Mouse (Mus musculus): Measurements from ENCODE around the gene Tmod3. TPM values are rescaled to one million over a fixed set of nuclear protein-coding genes. Genes with fewer than 3 reads are reported as not detected.
"Not testable (repeated sequence)": the region's sequence is repeated elsewhere in the genome, so short reads cannot be mapped to it uniquely, and the experiment has no call there.

Tmod3 gene
- polyA plus RNA-seq, 1 experiment from 2014 or later = 98.6 TPM

DNA sequence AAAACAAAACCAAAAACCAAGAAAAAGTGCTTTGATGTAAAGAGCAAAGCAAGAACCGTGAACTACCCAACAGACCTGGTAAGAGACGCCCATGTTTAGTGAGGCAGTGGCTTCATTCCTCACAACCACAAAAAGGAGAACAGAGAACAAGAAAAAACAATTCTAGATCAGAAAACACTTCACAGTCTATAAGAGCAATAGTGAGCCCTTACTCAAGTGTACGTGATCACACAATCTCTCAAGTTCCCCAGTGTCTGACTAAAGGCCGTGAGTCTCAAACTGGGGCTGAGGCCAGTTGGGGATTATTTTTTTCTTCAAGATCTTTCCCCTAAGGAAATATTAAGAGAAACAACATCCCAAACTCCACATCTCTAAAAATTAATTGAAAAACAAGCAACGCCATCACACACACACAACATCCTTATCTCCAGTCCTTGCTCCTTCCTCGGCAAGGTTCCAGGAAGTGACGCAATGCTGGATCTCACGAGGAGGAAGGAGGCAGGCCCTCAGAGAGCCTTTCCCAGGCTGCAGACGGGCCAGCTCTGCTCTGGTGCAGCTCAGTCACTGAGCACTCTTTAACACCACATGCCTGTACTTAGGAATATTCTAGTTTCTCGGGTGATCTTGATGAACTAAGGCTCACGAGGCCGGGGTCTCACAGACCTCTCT lies 12.4 kb downstream of the Tmod3 start:
- ATAC-seq = peak; percentile 74
- H3K27ac ChIP-seq = 0 out of 2 replicates have a peak overlapping the region, but pooled peaks have one; percentile 10
- peaks cover 6% of the 10 kb centered on the region; the same call in 1 of the 2 replicates for H3K4me1 ChIP-seq (replicated peaks)
- H3K9me3 ChIP-seq = no peaks in the 10 kb centered on the region
- H3K9ac ChIP-seq = no peak overlapping the region
- 62% methylated on average over 12 of the region's 12 CpGs for WGBS
- H3K27me3 ChIP-seq (replicated peaks) = no peaks in the 10 kb centered on the region
- H3K36me3 ChIP-seq = no peaks in the 10 kb centered on the region
- no peak overlapping the region for H3K4me3 ChIP-seq (replicated peaks)
- H3K4me2 ChIP-seq (replicated peaks) = no peak overlapping the region

DNA sequence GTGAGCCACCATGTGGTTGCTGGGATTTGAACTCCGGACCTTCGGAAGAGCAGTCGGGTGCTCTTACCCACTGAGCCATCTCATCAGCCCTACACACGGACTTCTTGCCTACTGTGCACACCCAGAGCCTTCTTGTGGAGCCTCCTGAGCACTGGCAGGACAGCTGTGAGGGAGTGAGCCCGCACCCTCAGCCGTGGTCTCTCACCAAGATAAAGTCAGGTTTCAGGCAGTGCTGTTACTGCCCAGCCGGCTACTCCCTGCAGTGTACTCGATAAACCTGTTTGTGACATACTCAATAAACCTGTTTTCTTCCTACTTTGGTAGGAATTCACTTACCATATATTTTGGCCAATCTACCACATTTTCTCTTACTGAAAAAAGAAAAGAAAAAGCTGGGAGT lies 13.9 kb downstream of the Tmod3 start:
- Histone ChIP-seq H3K4me2 (replicated peaks) (no peak overlapping the region), H3K27ac (no peak overlapping the region), H3K9ac (no peak overlapping the region), H3K4me3 (replicated peaks) (no peak overlapping the region), H3K4me1 (replicated peaks) (peaks cover 9% of the 10 kb centered on the region; the same call in 1 of the 2 replicates), H3K27me3 (replicated peaks) (no peaks in the 10 kb centered on the region), H3K36me3 (no peaks in the 10 kb centered on the region), H3K9me3 (no peaks in the 10 kb centered on the region)
- WGBS = 78% methylated on average over 8 of the region's 8 CpGs
- ATAC-seq = 0 out of 2 replicates have a peak, but pooled peaks have one; percentile 44

DNA sequence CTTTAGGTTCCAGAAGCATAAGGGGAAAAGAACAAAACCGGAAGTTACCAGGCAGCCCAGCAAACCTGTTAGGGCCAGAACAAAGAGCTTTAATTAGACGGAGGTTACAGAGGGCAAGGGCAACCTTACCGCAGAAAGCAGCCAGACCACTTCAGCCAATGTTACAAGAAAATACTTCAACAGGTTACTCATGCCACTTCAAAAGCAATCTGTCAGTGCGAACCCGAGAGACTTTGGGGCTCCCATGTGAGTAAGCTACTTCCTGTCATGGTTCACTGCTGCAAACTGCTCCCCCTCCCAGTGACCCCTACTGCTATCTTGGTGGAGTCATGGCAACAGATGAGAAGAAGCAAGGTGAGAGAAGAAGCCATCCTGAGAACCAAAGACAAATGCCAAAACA lies 18.0 kb downstream of the Tmod3 start:
- no peak overlapping the region for H3K4me3 ChIP-seq (replicated peaks)
- H3K4me1 ChIP-seq (replicated peaks) = peaks cover 3% of the 10 kb centered on the region; the same call in 1 of the 2 replicates
- H3K4me2 ChIP-seq (replicated peaks) = no peak overlapping the region
- 17% methylated on average over 5 of the region's 5 CpGs for WGBS
- H3K27ac ChIP-seq = 0 out of 2 replicates have a peak overlapping the region, but pooled peaks have one; percentile 38
- no peaks in the 10 kb centered on the region for H3K27me3 ChIP-seq (replicated peaks)
- H3K9me3 ChIP-seq = no peaks in the 10 kb centered on the region
- no peaks in the 10 kb centered on the region for H3K36me3 ChIP-seq
- no peak overlapping the region for H3K9ac ChIP-seq
- ATAC-seq = 0 out of 2 replicates have a peak, but pooled peaks have one; percentile 28

DNA sequence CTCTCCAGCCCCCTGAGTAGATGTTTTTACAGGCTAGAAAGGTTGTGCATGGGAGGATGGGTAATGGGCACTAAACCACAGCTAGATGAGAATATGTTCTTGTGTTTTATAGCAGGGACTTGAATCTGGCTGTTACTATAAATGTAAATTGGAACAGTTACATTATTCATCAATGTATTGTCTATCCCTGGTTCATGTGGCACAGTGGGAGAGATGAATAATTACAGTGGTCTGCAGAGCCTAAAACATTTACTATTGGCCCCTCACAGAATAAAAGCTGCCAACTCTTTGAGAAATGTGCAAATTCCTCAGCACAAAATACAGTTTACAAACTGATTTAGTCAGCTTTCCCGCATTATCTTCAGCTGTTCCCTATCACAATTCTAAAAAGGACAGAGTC lies 23.0 kb downstream of the Tmod3 start:
- Histone ChIP-seq H3K9me3 (no peaks in the 10 kb centered on the region), H3K4me2 (replicated peaks) (no peak overlapping the region), H3K9ac (no peak overlapping the region), H3K36me3 (0 out of 2 replicates have a peak, but pooled peaks cover 2% of the 10 kb centered on the region), H3K27ac (no peak overlapping the region), H3K4me3 (replicated peaks) (no peak overlapping the region), H3K4me1 (replicated peaks) (no peaks in the 10 kb centered on the region), H3K27me3 (replicated peaks) (no peaks in the 10 kb centered on the region)
- WGBS = 57% methylated on average over 1 of the region's 1 CpGs
- no peak for ATAC-seq

DNA sequence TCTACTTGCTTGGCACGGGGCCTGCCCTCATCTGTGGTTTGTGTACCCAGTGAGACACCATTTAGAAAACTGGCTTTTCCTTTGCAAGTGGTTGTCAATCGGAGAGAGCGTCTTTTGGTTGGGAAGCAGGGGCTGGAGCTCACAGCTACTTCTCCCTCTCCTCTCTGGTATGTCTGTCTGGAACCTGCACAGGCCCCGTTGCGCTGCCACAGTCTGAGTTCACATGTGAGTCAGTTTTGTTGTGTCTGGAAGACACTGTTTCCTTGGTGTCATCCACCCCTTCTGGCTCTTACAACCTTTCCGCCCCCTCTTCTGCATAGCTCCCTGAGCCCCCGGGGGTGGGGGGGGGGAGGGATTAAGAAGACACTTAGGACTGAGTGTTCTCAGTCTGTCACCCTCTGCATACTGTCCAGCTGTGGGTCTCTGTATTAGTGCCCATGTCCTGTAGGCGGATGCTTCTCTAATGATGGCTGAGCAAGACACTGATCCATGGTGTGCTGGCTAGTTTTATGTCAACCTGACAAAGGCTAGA lies 25.0 kb downstream of the Tmod3 start:
- Histone ChIP-seq H3K27ac (no peak overlapping the region), H3K9me3 (no peaks in the 10 kb centered on the region), H3K36me3 (0 out of 2 replicates have a peak, but pooled peaks cover 2% of the 10 kb centered on the region), H3K27me3 (replicated peaks) (no peaks in the 10 kb centered on the region), H3K4me2 (replicated peaks) (no peak overlapping the region), H3K4me3 (replicated peaks) (no peak overlapping the region), H3K9ac (no peak overlapping the region), H3K4me1 (replicated peaks) (no peaks in the 10 kb centered on the region)
- no peak for ATAC-seq
- WGBS = 93% methylated on average over 8 of the region's 8 CpGs

- H3K4me2 ChIP-seq (replicated peaks); ATAC-seq; H3K36me3 ChIP-seq; H3K9ac ChIP-seq; H3K9me3 ChIP-seq; H3K27me3 ChIP-seq (replicated peaks); H3K27ac ChIP-seq; H3K4me3 ChIP-seq (replicated peaks); H3K4me1 ChIP-seq (replicated peaks): not testable (repeated sequence)
- whole genome bisulfite sequencing = 75% methylated on average over 9 of the region's 9 CpGs
These were observed 26.5 kb downstream of the Tmod3 start for GRCm38 (mm10) chr9:75532989-75533388.

- ATAC-seq = no peak
- Histone ChIP-seq H3K27me3 (replicated peaks) (no peaks in the 10 kb centered on the region), H3K4me2 (replicated peaks) (no peak overlapping the region), H3K4me1 (replicated peaks) (no peaks in the 10 kb centered on the region), H3K4me3 (replicated peaks) (no peak overlapping the region), H3K27ac (no peak overlapping the region), H3K9ac (no peak overlapping the region), H3K36me3 (peaks cover 2% of the 10 kb centered on the region; the same call in 1 of the 2 replicates), H3K9me3 (no peaks in the 10 kb centered on the region)
- 91% methylated on average over 7 of the region's 7 CpGs for WGBS
These were observed 27.0 kb downstream of the Tmod3 start for GRCm38 (mm10) chr9:75532461-75532860.

GRCm38 (mm10) chr9:75529358-75529757 lies 30.1 kb downstream of the Tmod3 start:
- Histone ChIP-seq H3K4me1 (replicated peaks) (no peaks in the 10 kb centered on the region), H3K4me3 (replicated peaks) (no peak overlapping the region), H3K27me3 (replicated peaks) (no peaks in the 10 kb centered on the region), H3K27ac (no peak overlapping the region), H3K4me2 (replicated peaks) (no peak overlapping the region), H3K9me3 (no peaks in the 10 kb centered on the region), H3K9ac (no peak overlapping the region), H3K36me3 (peaks cover under 1% of the 10 kb centered on the region; the same call in 1 of the 2 replicates)
- ATAC-seq = no peak
- WGBS = 81% methylated on average over 5 of the region's 5 CpGs

DNA sequence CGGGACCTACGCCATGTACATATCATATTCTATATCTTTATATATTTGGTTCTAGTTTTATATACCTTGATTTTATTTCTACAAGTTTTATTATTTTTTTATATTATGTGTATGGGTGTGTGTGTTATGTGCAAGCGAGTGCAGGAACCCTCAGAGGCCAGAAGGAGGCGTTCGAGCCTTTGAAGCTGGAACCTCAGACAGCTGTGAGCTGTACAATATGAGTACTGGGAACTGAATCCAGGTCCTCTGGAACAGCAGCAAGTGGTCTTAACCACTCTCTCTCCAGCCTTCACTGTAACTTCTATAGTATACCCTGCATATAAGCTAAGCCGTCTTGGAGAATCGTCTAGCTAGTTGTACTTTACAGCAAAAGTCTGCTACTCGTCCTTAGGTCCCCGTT lies 31.4 kb downstream of the Tmod3 start:
- Histone ChIP-seq H3K27ac (no peak overlapping the region), H3K9ac (no peak overlapping the region), H3K27me3 (replicated peaks) (no peaks in the 10 kb centered on the region), H3K4me3 (replicated peaks) (no peak overlapping the region), H3K9me3 (no peaks in the 10 kb centered on the region), H3K4me2 (replicated peaks) (no peak overlapping the region), H3K36me3 (no peaks in the 10 kb centered on the region; the same call in 1 of the 2 replicates), H3K4me1 (replicated peaks) (no peaks in the 10 kb centered on the region)
- WGBS = 96% methylated on average over 9 of the region's 9 CpGs
- ATAC-seq = 0 out of 2 replicates have a peak, but pooled peaks have one; percentile 22

- peak; percentile 96 for ATAC-seq
- no peak overlapping the region for H3K9ac ChIP-seq
- H3K27ac ChIP-seq = no peak overlapping the region
- H3K9me3 ChIP-seq = no peaks in the 10 kb centered on the region
- H3K4me1 ChIP-seq (replicated peaks) = no peaks in the 10 kb centered on the region
- no peak overlapping the region for H3K4me2 ChIP-seq (replicated peaks)
- 70% methylated on average over 13 of the region's 13 CpGs for WGBS
- no peaks in the 10 kb centered on the region for H3K27me3 ChIP-seq (replicated peaks)
- H3K36me3 ChIP-seq = peaks cover 1% of the 10 kb centered on the region
- H3K4me3 ChIP-seq (replicated peaks) = no peak overlapping the region
These were observed 31.9 kb downstream of the Tmod3 start for GRCm38 (mm10) chr9:75527368-75528059.

DNA sequence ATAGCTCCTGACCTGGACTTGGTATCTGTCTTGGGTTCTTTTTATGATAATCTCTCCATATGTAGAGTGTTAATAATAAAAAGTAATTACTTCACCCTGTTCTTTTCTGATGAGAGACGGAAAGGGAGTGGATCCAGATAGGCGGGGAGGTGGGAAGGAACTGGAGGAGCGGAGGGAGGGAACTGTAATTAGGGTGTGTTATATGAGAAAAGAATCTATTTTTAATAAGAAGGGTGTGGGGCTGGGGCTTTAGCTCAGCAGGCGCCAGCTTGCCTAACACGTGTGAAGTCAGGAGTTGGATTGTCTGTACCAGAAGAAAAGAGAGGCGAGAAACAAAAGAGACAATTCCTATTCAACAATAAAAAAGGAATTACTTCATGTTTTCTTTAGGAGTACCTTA lies 35.8 kb downstream of the Tmod3 start:
- Histone ChIP-seq H3K9ac (no peak overlapping the region), H3K9me3 (no peaks in the 10 kb centered on the region), H3K27me3 (replicated peaks) (no peaks in the 10 kb centered on the region), H3K36me3 (peaks cover 5% of the 10 kb centered on the region; the same call in 1 of the 2 replicates), H3K27ac (no peak overlapping the region), H3K4me3 (replicated peaks) (no peak overlapping the region), H3K4me2 (replicated peaks) (no peak overlapping the region), H3K4me1 (replicated peaks) (no peaks in the 10 kb centered on the region)
- WGBS = 74% methylated on average over 6 of the region's 6 CpGs
- ATAC-seq = no peak

- Histone ChIP-seq H3K9ac (no peak overlapping the region), H3K4me2 (replicated peaks) (no peak overlapping the region), H3K4me3 (replicated peaks) (no peak overlapping the region), H3K27me3 (replicated peaks) (no peaks in the 10 kb centered on the region), H3K27ac (no peak overlapping the region), H3K9me3 (no peaks in the 10 kb centered on the region), H3K36me3 (peaks cover 5% of the 10 kb centered on the region; the same call in 1 of the 2 replicates), H3K4me1 (replicated peaks) (no peaks in the 10 kb centered on the region)
- WGBS = 68% methylated on average over 2 of the region's 2 CpGs
- ATAC-seq = no peak
These were observed 37.2 kb downstream of the Tmod3 start for GRCm38 (mm10) chr9:75522217-75522616.

Measured in intestine, embryonic 15.5 days (tissue).